Mouse (Mus musculus): ENCODE measurements at regions not wholly inside any gene's neighbourhood (a gene's known extent, or its start where the extent isn't known, plus 50 kb on each side); places are given as distances from the start of the nearest gene placed in this dataset.

DNA sequence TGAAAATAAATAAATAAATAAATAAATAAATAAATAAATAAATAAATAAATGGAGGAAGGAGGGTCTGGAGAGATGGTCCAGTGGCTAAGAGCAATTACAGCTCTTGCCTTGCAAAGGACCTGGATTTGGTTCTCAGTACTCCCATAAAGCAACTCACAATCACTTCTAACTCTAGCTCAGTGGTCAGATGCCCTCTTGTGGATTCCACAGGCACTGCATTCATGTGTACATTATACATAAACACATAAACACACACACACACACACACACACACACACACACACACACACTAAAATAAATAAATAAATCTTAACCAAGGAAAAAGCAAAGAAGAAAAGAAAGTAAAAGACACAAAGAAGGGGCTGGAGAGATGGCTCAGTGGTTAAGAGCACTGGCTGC, 74.2 kb upstream of the Dhx40 start:
- DNase-seq (ENCODE audit: low spot score in 2 of 2) = no peak

DNA sequence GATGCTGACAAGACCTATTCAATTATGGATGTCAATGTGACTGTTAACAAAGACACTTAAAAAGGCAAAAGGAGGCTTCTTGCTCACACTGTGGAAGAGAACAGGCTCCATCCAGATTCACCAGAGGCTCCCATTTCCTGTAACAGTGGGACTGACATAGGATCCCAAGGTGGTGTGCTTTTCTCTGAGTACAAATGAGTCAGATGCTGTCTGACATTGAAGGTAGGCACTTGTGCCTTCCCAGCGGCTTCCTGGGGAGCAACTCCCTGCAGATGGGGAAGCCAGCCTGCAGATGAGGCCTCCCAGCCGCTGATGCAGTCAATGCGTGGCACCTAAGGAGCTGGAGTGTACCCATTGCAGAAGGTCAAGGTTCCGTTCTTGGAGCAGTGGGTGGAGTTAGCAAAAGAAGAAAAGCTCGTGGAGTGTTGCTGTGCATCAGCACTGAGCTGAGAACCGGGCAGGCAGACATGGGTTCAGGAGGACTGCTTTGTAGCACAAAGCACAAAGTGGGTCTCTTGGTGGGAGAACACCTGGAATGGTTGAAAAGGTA, 71.9 kb upstream of the Dhx40 start:
- no peak for DNase-seq (ENCODE audit: low spot score in 2 of 2)

DNA sequence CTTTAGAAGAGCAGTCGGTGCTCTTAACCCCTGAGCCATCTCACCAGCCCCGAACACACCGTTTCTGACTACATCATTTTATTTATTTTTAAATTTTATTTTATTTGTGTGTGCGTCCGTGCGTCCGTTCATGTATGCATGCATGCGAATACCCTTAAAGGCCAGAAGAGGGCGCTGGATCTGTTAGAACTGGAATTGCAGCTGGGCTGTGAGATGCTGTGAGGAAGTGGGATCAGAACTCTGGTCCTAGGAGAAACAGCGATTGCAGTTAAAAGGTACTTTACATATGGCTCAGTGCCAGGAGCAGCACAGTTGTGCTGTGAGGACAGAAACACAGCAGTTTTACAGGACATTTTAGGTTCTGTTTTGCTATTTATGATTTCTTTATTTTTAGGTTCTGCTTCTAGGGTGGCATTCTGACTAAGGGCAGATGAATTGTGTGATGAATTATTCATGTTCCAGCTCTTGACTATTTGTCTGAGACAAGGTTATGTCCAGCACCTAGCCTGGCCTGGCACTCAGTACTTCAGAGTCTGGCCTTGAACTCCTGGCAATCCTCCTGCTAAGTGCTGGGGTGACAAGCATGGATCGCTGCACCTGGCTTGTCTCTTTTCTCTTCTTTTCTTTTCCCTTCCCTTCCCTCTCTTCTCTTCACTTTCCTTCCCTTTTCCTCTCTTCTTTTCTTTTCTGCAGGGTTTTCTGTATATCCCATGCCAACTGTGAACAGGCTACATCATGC, 71.0 kb upstream of the Dhx40 start:
- DNase-seq (ENCODE audit: low spot score in 2 of 2) = no peak

DNA sequence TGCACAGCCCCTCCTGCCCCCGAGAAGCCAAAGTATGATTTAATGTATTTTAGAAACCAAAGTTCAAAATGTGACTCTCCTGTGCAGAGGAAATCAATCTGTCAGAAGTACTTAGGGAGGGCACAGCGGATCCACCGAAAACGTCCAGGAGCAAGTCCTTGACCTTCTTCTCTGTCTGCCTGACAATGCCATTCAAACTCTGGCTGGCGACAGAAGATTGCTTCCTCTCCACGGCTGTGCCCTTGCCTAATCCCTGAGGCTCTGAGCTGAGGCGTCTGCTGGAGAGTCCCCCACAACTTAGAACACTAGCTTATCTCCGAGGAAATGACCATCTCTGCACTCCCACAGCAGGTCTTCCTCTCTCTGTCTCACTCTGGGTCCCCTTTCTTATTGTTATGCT, 69.0 kb upstream of the Dhx40 start:
- no peak for DNase-seq (ENCODE audit: low spot score in 2 of 2)

DNA sequence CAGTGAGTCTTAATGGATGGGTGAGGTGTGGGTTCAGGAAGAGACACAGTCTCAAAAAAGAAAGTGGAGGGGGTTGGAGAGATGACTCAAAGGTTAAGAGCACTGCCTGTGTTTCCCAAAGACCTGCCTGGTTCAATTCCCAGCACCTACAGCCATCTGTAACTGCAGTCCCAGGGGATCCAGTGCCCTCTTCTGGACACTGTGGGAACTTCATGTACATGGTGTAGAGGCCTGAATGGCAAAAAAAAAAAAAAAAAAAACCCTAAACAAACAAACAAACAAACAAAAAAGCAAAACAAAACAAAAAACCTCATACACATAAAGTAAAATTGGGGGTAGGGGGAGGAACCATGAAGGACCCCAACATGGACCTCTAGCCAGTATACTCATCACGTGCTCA, 68.2 kb upstream of the Dhx40 start:
- DNase-seq (ENCODE audit: low spot score in 2 of 2) = no peak

DNA sequence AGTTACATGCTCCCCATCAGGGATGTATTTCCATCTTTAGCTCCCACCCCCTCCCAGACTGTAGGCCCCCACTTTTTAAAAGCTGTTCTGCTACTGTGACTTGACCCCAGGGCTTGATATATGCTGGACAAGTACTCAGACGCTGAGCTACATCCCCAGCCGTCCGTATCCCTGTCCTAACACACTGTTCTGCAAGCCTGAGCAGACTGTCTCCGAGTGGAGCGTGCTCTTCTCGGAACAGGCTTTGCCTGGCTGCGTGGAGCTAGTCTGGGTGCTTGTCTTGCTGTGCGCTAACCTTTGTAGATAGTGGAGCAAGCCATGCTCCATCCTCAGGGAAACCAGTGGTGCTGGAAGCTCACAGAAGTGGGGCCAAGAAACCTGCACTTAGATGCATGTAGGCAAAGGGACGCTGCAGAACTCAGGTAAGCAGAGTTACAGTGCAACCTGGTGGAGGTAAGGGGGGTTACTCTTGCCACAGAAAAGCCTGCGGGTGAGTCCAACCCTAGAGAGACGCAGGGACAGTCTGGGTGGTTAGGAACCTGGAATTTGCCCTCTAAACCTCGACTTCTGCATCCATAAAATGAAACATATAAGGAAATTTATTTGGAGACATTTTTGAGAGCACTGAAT, 67.2 kb upstream of the Dhx40 start:
- peak in 1 of 2 experiments; percentile 30 for DNase-seq (ENCODE audit: low spot score in 2 of 2)

DNA sequence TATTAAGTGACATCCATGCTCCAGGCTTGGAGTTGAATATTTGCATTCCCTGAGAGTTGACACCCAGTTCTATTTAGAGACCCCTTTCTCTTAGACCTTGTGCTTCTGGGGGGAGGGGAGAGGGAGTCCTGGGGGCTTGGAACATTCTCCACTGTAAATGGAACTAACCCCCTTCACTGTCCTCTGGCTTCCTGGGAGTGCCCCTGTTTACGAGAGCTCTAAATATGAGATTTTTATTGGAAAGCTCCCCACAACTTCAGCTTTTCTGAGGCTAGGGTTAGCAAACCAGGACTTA, 65.8 kb upstream of the Dhx40 start:
- no peak for DNase-seq (ENCODE audit: low spot score in 2 of 2)

DNA sequence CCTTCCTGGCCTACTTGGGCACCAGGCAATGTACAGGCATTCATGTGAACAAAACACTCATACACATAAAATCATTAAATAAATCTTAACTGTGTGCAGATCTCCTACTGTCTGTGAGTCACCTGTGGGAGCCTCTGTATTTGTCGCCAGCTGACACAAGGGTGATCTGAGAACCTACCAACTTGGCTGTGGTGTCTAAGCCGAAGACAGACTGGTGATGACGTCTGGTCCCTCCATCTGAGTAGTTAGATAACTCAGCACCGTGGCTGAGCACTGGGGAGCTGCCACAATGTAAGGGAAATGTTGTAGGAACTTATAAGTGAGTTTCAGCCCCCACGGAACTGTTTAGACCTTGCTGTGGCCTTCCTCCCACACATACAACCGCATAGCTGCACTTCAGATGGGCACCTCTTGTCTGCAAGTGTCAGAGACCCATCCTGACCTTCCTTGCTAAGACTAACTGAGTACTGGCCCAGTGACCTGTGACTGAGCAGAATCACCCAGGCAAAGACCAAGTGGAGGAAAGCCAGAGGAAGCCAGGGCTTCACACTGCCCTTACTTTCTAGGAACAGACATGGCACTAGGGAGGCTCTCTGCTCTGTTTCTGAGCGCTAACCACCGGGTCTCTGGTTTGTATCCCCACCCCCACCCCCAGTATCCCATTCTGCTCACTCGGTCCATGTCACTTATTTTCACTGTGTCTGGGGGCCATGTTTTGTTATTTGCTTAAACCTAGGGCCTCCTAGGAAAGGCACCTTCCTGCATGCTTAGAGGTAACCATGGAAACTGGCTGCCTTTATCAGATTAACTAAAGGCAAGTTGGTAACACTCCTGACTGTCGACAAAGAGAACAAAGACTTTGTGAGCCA, 65.2 kb upstream of the Dhx40 start:
- DNase-seq (ENCODE audit: low spot score in 2 of 2) = no peak

DNA sequence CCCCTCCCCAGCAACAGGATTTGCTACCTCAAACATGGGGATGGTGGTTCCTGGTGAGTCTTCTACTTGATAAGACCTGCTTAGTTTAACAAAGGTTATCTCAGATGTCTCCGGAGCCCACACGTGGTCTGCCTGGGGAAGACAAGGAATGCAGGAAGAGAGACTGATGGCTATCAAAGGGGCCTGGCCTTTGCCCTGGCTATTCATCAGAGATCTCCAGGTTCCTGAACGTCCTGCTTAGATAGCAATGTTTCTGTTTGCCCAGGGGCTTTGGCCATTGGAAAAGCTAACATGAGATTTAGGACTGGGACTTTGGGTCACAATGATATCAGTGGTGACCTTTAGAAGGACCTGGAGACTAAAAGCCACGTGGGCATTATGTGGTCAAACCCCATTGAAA, 64.2 kb upstream of the Dhx40 start:
- DNase-seq (ENCODE audit: low spot score in 2 of 2) = no peak

DNA sequence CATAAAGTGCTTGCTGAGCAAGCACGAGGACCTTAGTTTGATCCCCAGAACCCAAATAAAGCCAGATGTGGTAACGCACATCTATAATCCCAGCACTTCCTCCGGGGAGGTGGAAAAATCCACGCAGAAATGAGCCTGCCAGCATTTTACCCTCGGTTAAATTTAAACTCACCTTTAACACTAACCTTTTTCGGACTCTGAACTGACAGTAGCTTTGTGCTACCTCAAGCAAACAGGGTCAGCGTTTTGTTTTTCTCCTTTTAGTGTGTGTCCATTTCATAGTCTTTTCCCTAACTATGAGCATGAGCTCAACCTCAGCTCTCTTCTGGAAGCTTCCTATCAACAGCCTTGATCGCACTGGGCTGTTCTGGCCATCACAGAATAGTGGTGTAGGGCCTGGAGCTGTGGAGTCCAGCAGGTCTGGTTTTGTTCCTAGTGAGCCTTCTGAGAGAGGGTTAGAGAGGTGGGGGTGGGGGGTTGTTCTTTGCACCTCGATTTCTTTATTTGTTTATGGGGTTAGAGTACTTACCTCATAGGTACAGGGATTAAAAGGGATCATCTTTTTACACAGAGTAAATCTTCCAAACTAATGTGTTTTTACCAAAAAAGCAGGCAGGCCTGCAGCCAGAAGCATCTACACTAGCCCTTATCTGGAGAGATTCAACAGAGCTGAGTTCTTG, 63.1 kb upstream of the Dhx40 start:
- DNase-seq (ENCODE audit: low spot score in 2 of 2) = no peak

DNA sequence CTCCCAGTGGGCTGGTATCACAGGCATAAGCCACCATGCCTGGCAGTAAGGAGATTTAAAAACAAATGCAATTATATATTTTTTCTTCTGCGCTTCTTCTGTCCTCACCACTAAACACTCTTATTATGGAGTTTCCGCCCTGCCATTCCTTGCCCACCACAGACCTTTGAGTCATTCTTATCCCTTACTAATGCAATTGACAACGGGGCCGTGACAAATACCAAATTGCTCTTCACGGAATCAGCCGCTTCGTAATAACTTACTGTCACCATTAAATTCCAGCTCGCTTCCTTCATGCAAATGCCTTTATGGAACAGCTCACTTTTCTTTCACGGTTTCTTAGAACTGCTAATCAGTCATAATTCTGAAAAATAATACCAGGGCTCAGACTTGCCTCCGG, 59.4 kb upstream of the Dhx40 start:
- no peak for DNase-seq (ENCODE audit: low spot score in 2 of 2)

DNA sequence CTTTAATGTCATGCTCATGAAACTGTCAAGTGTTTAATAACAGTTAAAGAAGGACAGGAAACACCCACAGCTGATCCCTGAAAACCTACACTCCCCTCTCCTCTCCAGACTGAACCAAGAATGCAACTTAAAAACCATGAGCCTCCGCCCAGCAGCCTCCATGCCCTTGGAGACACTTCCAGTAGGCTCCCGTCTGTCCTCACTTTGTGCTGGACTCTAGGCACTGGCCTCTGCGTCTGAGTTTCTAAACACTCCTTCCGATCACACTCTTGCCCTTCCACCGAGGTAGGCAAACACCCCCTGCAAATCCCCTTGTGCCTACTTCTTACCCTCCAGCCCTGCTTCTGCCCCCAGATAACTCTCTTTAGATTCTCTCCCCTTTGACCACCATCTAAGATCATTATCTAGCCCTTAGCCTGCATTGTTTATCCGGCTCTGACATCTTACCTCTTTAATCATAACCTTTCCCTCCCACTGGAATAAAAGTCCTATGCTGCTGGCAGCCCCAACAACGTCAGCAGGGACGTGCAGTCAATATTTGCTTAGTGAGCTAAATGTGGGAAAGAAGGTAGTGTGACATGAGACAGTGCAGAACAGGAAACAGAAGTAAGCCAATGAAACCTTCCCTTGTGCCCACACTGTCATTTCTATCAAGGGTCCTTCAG, 52.5 kb upstream of the Dhx40 start:
- no peak for DNase-seq (ENCODE audit: low spot score in 2 of 2)

DNA sequence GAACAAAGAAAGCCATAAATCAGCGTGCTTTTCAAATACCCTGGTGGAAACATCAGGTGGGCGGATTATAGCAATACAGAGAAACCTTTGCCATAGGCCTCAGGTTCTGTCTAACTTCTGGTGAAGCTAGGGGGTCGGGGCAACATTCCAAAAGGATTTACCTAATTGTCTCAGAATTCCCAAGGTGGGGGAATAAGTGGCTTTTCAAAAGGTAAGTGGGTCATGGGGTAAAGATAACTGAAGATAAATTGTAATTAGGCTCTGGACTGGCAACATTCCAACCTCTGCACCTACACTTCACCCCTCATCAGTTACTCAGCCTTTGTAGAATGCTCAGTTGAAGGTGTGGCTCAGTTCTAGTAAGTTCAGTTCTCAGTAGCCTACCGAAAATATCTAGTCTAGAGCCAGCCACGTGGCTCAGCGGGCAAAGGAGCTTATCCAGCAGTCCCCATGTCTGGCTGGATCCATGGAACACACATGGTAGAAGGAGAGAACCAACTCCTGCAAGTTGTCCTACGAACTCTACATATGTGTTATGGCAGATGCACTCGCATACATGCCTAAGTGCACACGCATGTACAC, 51.8 kb upstream of the Dhx40 start:
- DNase-seq (ENCODE audit: low spot score in 2 of 2) = no peak

DNA sequence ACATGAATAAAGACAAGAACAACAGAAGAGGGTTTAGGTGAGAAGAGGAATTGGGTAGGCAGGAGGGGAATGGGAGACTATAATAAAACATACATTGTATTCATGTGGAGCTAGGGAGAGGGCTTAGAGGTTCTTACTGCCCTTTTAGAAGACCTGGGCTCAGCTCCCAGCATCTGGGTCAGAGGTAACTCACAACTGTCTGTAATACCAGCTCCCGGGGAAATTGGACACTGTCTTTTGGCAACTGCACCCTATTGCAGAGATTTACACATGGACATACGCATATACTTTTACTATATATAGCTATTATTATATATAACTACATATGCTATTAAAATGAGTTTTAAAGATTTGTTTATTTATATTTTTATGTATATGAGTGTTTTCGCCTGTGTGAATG, 50.7 kb upstream of the Dhx40 start:
- no peak for DNase-seq (ENCODE audit: low spot score in 2 of 2)

Measured in frontal cortex, postnatal 10 days (tissue).